Mouse (Mus musculus) MEL (cell line): ENCODE measurements at regions not wholly inside any gene's neighbourhood (a gene's known extent, or its start where the extent isn't known, plus 50 kb on each side); places are given as distances from the start of the nearest gene placed in this dataset.

Experiments used
- DNase-seq: peaks from one replicate; pipeline ENCODE4 v3.0.0; 2011; ENCODE audit warnings: low read depth, low spot score
- H3K27ac ChIP-seq: 2 replicates; pipeline ENCODE4 v1.5.1; 2012; ENCODE audit warnings: low read depth, mild to moderate bottlenecking, control low read depth, low read length, moderate library complexity; ENCODE audit not compliant: control insufficient read depth
- H3K27me3 ChIP-seq, 2 experiments: fragments of 150-350 bp in 1 of 2; sonication (generic) in 1 of 2; 2 replicates each; pipeline ENCODE4 v1.6.1; 2012; ENCODE audit warnings: low read length in 2 of 2, mild to moderate bottlenecking in 2 of 2, improper control_type of control experiment in 1 of 2, moderate library complexity in 1 of 2; ENCODE audit not compliant: insufficient read depth in 2 of 2, control insufficient read depth in 1 of 2
- H3K36me3 ChIP-seq, 2 experiments: 2 replicates each; pipeline ENCODE4 v1.6.1; 2012 to 2014; ENCODE audit warnings: low read length in 2 of 2, improper control_type of control experiment in 1 of 2, inconsistent platforms in 1 of 2, mild to moderate bottlenecking in 1 of 2; ENCODE audit not compliant: insufficient read depth in 2 of 2, control insufficient read depth in 1 of 2
- H3K4me1 ChIP-seq, 2 experiments: fragments of 150-350 bp in 1 of 2; sonication (generic) in 1 of 2; 2 replicates each; pipeline ENCODE4 v1.6.1; 2012; ENCODE audit warnings: low read length in 2 of 2, improper control_type of control experiment in 1 of 2, mild to moderate bottlenecking in 1 of 2; ENCODE audit not compliant: insufficient read depth in 2 of 2, control insufficient read depth in 1 of 2
- H3K4me3 ChIP-seq, 2 experiments: fragments of 150-350 bp in 1 of 2; sonication (generic) in 1 of 2; 2 replicates each; pipeline ENCODE4 v1.5.1; 2012; ENCODE audit warnings: low read depth in 2 of 2, low read length in 2 of 2, mild to moderate bottlenecking in 2 of 2, moderate library complexity in 2 of 2, control low read depth in 1 of 2, improper control_type of control experiment in 1 of 2; ENCODE audit not compliant: control insufficient read depth in 1 of 2, insufficient read depth in 1 of 2
- H3K79me2 ChIP-seq: 2 replicates; pipeline ENCODE4 v1.6.1; 2012; ENCODE audit warnings: mild to moderate bottlenecking, low read length, moderate library complexity; ENCODE audit not compliant: control insufficient read depth, poor library complexity, insufficient read depth
- H3K9ac ChIP-seq: 2 replicates; pipeline ENCODE4 v1.6.1; 2012; ENCODE audit warnings: low read depth, mild to moderate bottlenecking, control low read depth, low read length, moderate library complexity; ENCODE audit not compliant: control insufficient read depth, poor library complexity, severe bottlenecking
- H3K9me3 ChIP-seq: fragments of 150-350 bp; sonication (generic); replicated peaks from 2 replicates; pipeline ENCODE4 v1.6.1; 2012; ENCODE audit warnings: mild to moderate bottlenecking, low read length, improper control_type of control experiment, moderate library complexity; ENCODE audit not compliant: insufficient read depth
- CHD1 ChIP-seq: IDR thresholded peaks from 2 replicates; pipeline ENCODE4 v1.6.1; 2012; ENCODE audit warnings: low read depth, mild to moderate bottlenecking, inconsistent platforms, low read length, improper control_type of control experiment
- CTCF ChIP-seq, 3 experiments: IDR thresholded peaks in 2 of 3; conservative IDR thresholded peaks in 1 of 3; 2 replicates each; pipeline ENCODE4 v1.5.1; 2011 to 2012; ENCODE audit warnings: low read length in 3 of 3, low read depth in 2 of 3, mild to moderate bottlenecking in 2 of 3, improper control_type of control experiment in 1 of 3, inconsistent platforms in 1 of 3, mixed read lengths in 1 of 3, moderate library complexity in 1 of 3; ENCODE audit not compliant: control insufficient read depth in 1 of 3, insufficient read depth in 1 of 3, poor library complexity in 1 of 3, severe bottlenecking in 1 of 3
- E2F4 ChIP-seq: IDR thresholded peaks from 2 replicates; pipeline ENCODE4 v1.6.1; 2011; ENCODE audit warnings: low read depth, low read length, improper control_type of control experiment, borderline replicate concordance
- ELF1 ChIP-seq: IDR thresholded peaks from 2 replicates; pipeline ENCODE4 v1.6.1; 2014; ENCODE audit warnings: low read depth, mild to moderate bottlenecking, inconsistent platforms, low read length, improper control_type of control experiment, moderate library complexity
- GABPA ChIP-seq: IDR thresholded peaks from 2 replicates; pipeline ENCODE4 v1.6.1; 2012; ENCODE audit warnings: low read depth, mild to moderate bottlenecking, inconsistent platforms, low read length, improper control_type of control experiment, moderate library complexity
- HCFC1 ChIP-seq: IDR thresholded peaks from 2 replicates; pipeline ENCODE4 v1.6.1; 2012; ENCODE audit warnings: low read depth, mild to moderate bottlenecking, inconsistent platforms, low read length, improper control_type of control experiment, moderate library complexity
- MAFK ChIP-seq: IDR thresholded peaks from 2 replicates; pipeline ENCODE4 v1.6.1; 2011; ENCODE audit warnings: low read depth, mild to moderate bottlenecking, low read length, improper control_type of control experiment, borderline replicate concordance
- MAZ ChIP-seq: IDR thresholded peaks from 2 replicates; pipeline ENCODE4 v1.6.1; 2012; ENCODE audit warnings: low read depth, mild to moderate bottlenecking, inconsistent platforms, low read length, improper control_type of control experiment
- MYC ChIP-seq: IDR thresholded peaks from 2 replicates; pipeline ENCODE4 v1.6.1; 2011; ENCODE audit warnings: low read depth, mild to moderate bottlenecking, low read length, improper control_type of control experiment, moderate library complexity
- SIN3A ChIP-seq: IDR thresholded peaks from 2 replicates; pipeline ENCODE4 v1.6.1; 2012; ENCODE audit warnings: low read length, improper control_type of control experiment, inconsistent platforms
- TBP ChIP-seq: IDR thresholded peaks from 2 replicates; pipeline ENCODE4 v1.8.0; 2011; ENCODE audit warnings: low read depth, low read length, improper control_type of control experiment
- USF2 ChIP-seq, 2 experiments: IDR thresholded peaks; 2 replicates each; pipeline ENCODE4 v1.6.1; 2011 to 2012; ENCODE audit warnings: improper control_type of control experiment in 2 of 2, low read length in 2 of 2, borderline replicate concordance in 1 of 2, inconsistent platforms in 1 of 2, low read depth in 1 of 2, mild to moderate bottlenecking in 1 of 2; ENCODE audit not compliant: insufficient read depth in 1 of 2
- ZC3H11A ChIP-seq: IDR thresholded peaks from 2 replicates; pipeline ENCODE4 v1.6.1; 2012; ENCODE audit warnings: low read depth, mild to moderate bottlenecking, inconsistent platforms, low read length, improper control_type of control experiment
- ZNF384 ChIP-seq: IDR thresholded peaks from 2 replicates; pipeline ENCODE4 v1.6.1; 2012; ENCODE audit warnings: low read depth, mild to moderate bottlenecking, inconsistent platforms, low read length, improper control_type of control experiment

- no peak for TF ChIP-seq CTCF (IDR thresholded peaks at IDR 0.05 in 2 of 3, conservative IDR thresholded peaks at IDR 0.05 in 1 of 3; ENCODE audit: control insufficient read depth in 1 of 3, insufficient read depth in 1 of 3, low read depth in 2 of 3, low read length in 3 of 3, poor library complexity in 1 of 3, severe bottlenecking in 1 of 3)
- no peak for TF ChIP-seq GABPA
- TF ChIP-seq MAFK: no peak
- no peak for TF ChIP-seq HCFC1
- TF ChIP-seq MAZ: no peak
- TF ChIP-seq SIN3A: no peak
- TF ChIP-seq CHD1: no peak
- TF ChIP-seq MYC: no peak
- TF ChIP-seq, all 39 proteins: peak for 0
- DNase-seq: no peak
- no peaks in the 10 kb centered on the region for H3K79me2 ChIP-seq
- no peaks in the 10 kb centered on the region for H3K9me3 ChIP-seq
- H3K9ac ChIP-seq: no peak overlapping the region
- no peaks in the 10 kb centered on the region for H3K4me1 ChIP-seq
- H3K27ac ChIP-seq: no peak overlapping the region
- H3K36me3 ChIP-seq: no peaks in the 10 kb centered on the region
- no peak overlapping the region for H3K4me3 ChIP-seq
- no peaks in the 10 kb centered on the region for H3K27me3 ChIP-seq
Measured at GRCm38 (mm10) chr7:36864675-36865074, 166.8 kb downstream of the Tshz3 start.

- no peak overlapping the region for H3K27ac ChIP-seq
- TF ChIP-seq CHD1: no peak
- no peak for TF ChIP-seq E2F4
- no peak for TF ChIP-seq TBP
- H3K4me3 ChIP-seq: no peak overlapping the region
- no peaks in the 10 kb centered on the region for H3K79me2 ChIP-seq
- no peaks in the 10 kb centered on the region for H3K4me1 ChIP-seq
- DNase-seq: no peak
- no peak overlapping the region for H3K9ac ChIP-seq
- no peaks in the 10 kb centered on the region for H3K27me3 ChIP-seq
- H3K9me3 ChIP-seq: no peaks in the 10 kb centered on the region
- no peaks in the 10 kb centered on the region for H3K36me3 ChIP-seq
Measured at GRCm38 (mm10) chr7:36866602-36867001, 168.7 kb downstream of the Tshz3 start.

GRCm38 (mm10) chr7:36874004-36874403, 176.1 kb downstream of the Tshz3 start:
- Histone ChIP-seq H3K9me3 (no peaks in the 10 kb centered on the region), H3K27ac (no peak overlapping the region), H3K4me3 (no peak overlapping the region), H3K36me3 (no peaks in the 10 kb centered on the region), H3K27me3 (no peaks in the 10 kb centered on the region), H3K4me1 (no peaks in the 10 kb centered on the region), H3K9ac (no peak overlapping the region), H3K79me2 (no peaks in the 10 kb centered on the region)
- DNase-seq: no peak
- TF ChIP-seq ZC3H11A: no peak
- no peak for TF ChIP-seq ZNF384
- no peak for TF ChIP-seq ELF1
- TF ChIP-seq USF2 (IDR thresholded peaks at IDR 0.05; ENCODE audit: borderline replicate concordance in 1 of 2, insufficient read depth in 1 of 2, low read depth in 1 of 2, low read length in 2 of 2): no peak
